Mouse (Mus musculus): ENCODE data around the gene Ehd4. TPM values are rescaled to one million over a fixed set of nuclear protein-coding genes. Genes with fewer than 3 reads are reported as not detected.

Gene Ehd4
- total and polyA plus RNA-seq, 3 experiments = 8.1 to 27.7 (median 9.8) TPM

- in situ Hi-C loops (cut with MboI; ENCODE audit: low pct_ligation_motif_present, low pct_unique_long_range_greater_than_20kb, low sequenced_read_pairs) (no loop called here), dilution Hi-C loops (cut with MboI; ENCODE audit: extremely low pct_ligation_motif_present, extremely low pct_unique_long_range_greater_than_20kb, low sequenced_read_pairs) (no loop called here)
- H3K79me2 ChIP-seq (replicated peaks; ENCODE audit: control insufficient read depth, extremely low read depth, insufficient read depth, poor library complexity, severe bottlenecking) = no peaks in the 10 kb centered on the region; the same call in 1 of the 2 replicates
- H3K4me2 ChIP-seq (ENCODE audit: insufficient read depth, low read depth, poor library complexity, severe bottlenecking) = no peak overlapping the region
- no peaks in the 10 kb centered on the region for H3K27me3 ChIP-seq (replicated peaks)
- no peak overlapping the region for H3K9ac ChIP-seq (ENCODE audit: insufficient read depth, low read depth)
- H3K36me3 ChIP-seq (replicated peaks in 1 of 2; ENCODE audit: control insufficient read depth in 1 of 2, insufficient read depth in 1 of 2, low read length in 1 of 2) = peaks cover 0 to 25% of the 10 kb centered on the region in 2 experiments
- peaks cover 0 to 31% of the 10 kb centered on the region in 2 experiments; a peak in 2 of 4 replicates for H3K4me1 ChIP-seq (ENCODE audit: control insufficient read depth in 1 of 2, insufficient read depth in 2 of 2)
- TF ChIP-seq USF1 (IDR thresholded peaks at IDR 0.05; ENCODE audit: low read depth, low read length) (no peak), MAZ (IDR thresholded peaks at IDR 0.05; ENCODE audit: low read depth, low read length) (no peak), GABPA (IDR thresholded peaks at IDR 0.05; ENCODE audit: insufficient replicate concordance, low read depth, low read length) (no peak), KAT2A (IDR thresholded peaks at IDR 0.05; ENCODE audit: insufficient replicate concordance, low read length) (no peak), MAFK (IDR thresholded peaks at IDR 0.05; ENCODE audit: insufficient replicate concordance, low read length) (no peak), JUN (IDR thresholded peaks at IDR 0.05; ENCODE audit: insufficient read depth, low read depth, low read length) (no peak), TCF12 (IDR thresholded peaks at IDR 0.05; ENCODE audit: low read depth, low read length) (no peak), ZNF384 (IDR thresholded peaks at IDR 0.05; ENCODE audit: low read depth, low read length) (no peak), HCFC1 (IDR thresholded peaks at IDR 0.05; ENCODE audit: low read depth, low read length) (no peak)
- no peak for DNase-seq (ENCODE audit: extremely low read depth)
- no peak overlapping the region for H3K27ac ChIP-seq (ENCODE audit: insufficient read depth, low read depth)
- H3K9me3 ChIP-seq (replicated peaks; ENCODE audit: low read length) = no peaks in the 10 kb centered on the region
- no peak overlapping the region for H3K4me3 ChIP-seq (replicated peaks in 1 of 3; ENCODE audit: low read depth in 2 of 3, low read length in 2 of 3, poor library complexity in 1 of 3)
Observed at GRCm38 (mm10) chr2:120149634-120150033, 4.8 kb downstream of the Ehd4 start.

GRCm38 (mm10) chr2:120147999-120148398 lies 6.4 kb downstream of the Ehd4 start:
- no peak overlapping the region for H3K4me2 ChIP-seq (ENCODE audit: insufficient read depth, low read depth, poor library complexity, severe bottlenecking)
- no peaks in the 10 kb centered on the region for H3K27me3 ChIP-seq (replicated peaks)
- H3K4me3 ChIP-seq (replicated peaks in 1 of 3; ENCODE audit: low read depth in 2 of 3, low read length in 2 of 3, poor library complexity in 1 of 3) = no peak overlapping the region
- H3K4me1 ChIP-seq (ENCODE audit: control insufficient read depth in 1 of 2, insufficient read depth in 2 of 2) = peaks cover 0 to 22% of the 10 kb centered on the region in 2 experiments; a peak in 2 of 4 replicates
- dilution Hi-C loops (cut with MboI; ENCODE audit: extremely low pct_ligation_motif_present, extremely low pct_unique_long_range_greater_than_20kb, low sequenced_read_pairs) = no loop called here
- no peak for DNase-seq (ENCODE audit: extremely low read depth)
- H3K9me3 ChIP-seq (replicated peaks; ENCODE audit: low read length) = no peaks in the 10 kb centered on the region
- in situ Hi-C loops (cut with MboI; ENCODE audit: low pct_ligation_motif_present, low pct_unique_long_range_greater_than_20kb, low sequenced_read_pairs) = no loop called here
- no peaks in the 10 kb centered on the region; the same call in 1 of the 2 replicates for H3K79me2 ChIP-seq (replicated peaks; ENCODE audit: control insufficient read depth, extremely low read depth, insufficient read depth, poor library complexity, severe bottlenecking)
- H3K9ac ChIP-seq (ENCODE audit: insufficient read depth, low read depth) = no peak overlapping the region
- peaks cover 0 to 25% of the 10 kb centered on the region in 2 experiments for H3K36me3 ChIP-seq (replicated peaks in 1 of 2; ENCODE audit: control insufficient read depth in 1 of 2, insufficient read depth in 1 of 2, low read length in 1 of 2)
- no peak overlapping the region for H3K27ac ChIP-seq (ENCODE audit: insufficient read depth, low read depth)
- TF ChIP-seq HCFC1 (IDR thresholded peaks at IDR 0.05; ENCODE audit: low read depth, low read length) = no peak
- TF ChIP-seq ZKSCAN1 (IDR thresholded peaks at IDR 0.05; ENCODE audit: borderline replicate concordance, low read depth, low read length) = no peak
- no peak for TF ChIP-seq RCOR1 (conservative IDR thresholded peaks at IDR 0.05; ENCODE audit: low read depth, low read length)
- TF ChIP-seq CTCF (conservative IDR thresholded peaks at IDR 0.05 in 1 of 2, IDR thresholded peaks at IDR 0.05 in 1 of 2; ENCODE audit: low read depth in 2 of 2, low read length in 2 of 2) = no peak
- TF ChIP-seq MAZ (IDR thresholded peaks at IDR 0.05; ENCODE audit: low read depth, low read length) = no peak
- no peak for TF ChIP-seq ZNF384 (IDR thresholded peaks at IDR 0.05; ENCODE audit: low read depth, low read length)
- no peak for TF ChIP-seq MAX (IDR thresholded peaks at IDR 0.05; ENCODE audit: low read length)
- TF ChIP-seq TCF12 (IDR thresholded peaks at IDR 0.05; ENCODE audit: low read depth, low read length) = no peak
- TF ChIP-seq SIN3A (IDR thresholded peaks at IDR 0.05; ENCODE audit: low read length) = no peak
- no peak for TF ChIP-seq PAX5 (IDR thresholded peaks at IDR 0.05; ENCODE audit: low read length)
- no peak for TF ChIP-seq UBTF (IDR thresholded peaks at IDR 0.05; ENCODE audit: low read depth, low read length)

Measured in CH12.LX (cell line).